Mouse (Mus musculus) CH12.LX (cell line): ENCODE data around the gene Taok1. TPM values are rescaled to one million over a fixed set of nuclear protein-coding genes. Genes with fewer than 3 reads are reported as not detected.

Experiments
- DNase-seq: peaks from one replicate; pipeline ENCODE4 v3.0.0-alpha.2; 2013; ENCODE audit errors: extremely low read depth
- H3K27ac ChIP-seq: 2 replicates; pipeline ENCODE4 v1.5.1; 2012; ENCODE audit warnings: low read depth, mild to moderate bottlenecking, control low read depth, moderate library complexity; ENCODE audit not compliant: insufficient read depth
- H3K27me3 ChIP-seq: replicated peaks from 2 replicates; pipeline ENCODE3; 2012; ENCODE audit warnings: inconsistent platforms
- H3K36me3 ChIP-seq, 2 experiments: replicated peaks in 1 of 2; 2 replicates each; pipeline versions ENCODE3 to v1.6.1; 2012; ENCODE audit warnings: inconsistent platforms in 1 of 2, low read length in 1 of 2, mild to moderate bottlenecking in 1 of 2, mixed read lengths in 1 of 2, moderate library complexity in 1 of 2; ENCODE audit not compliant: control insufficient read depth in 1 of 2, insufficient read depth in 1 of 2
- H3K4me1 ChIP-seq, 2 experiments: 2 replicates each; pipeline ENCODE4 v1.6.1; 2012; ENCODE audit warnings: inconsistent platforms in 1 of 2, moderate library complexity in 1 of 2; ENCODE audit not compliant: insufficient read depth in 2 of 2, control insufficient read depth in 1 of 2
- H3K4me2 ChIP-seq: 2 replicates; pipeline ENCODE4 v1.6.1; 2012; ENCODE audit warnings: low read depth, mild to moderate bottlenecking, control low read depth; ENCODE audit not compliant: poor library complexity, insufficient read depth, severe bottlenecking
- H3K4me3 ChIP-seq, 3 experiments: fragments of 150-350 bp in 1 of 3; sonication (generic) in 1 of 3; replicated peaks in 1 of 3; 2 replicates each; pipeline versions ENCODE3 to v1.5.1; 2011 to 2012; ENCODE audit warnings: low read depth in 2 of 3, low read length in 2 of 3, mild to moderate bottlenecking in 2 of 3, moderate library complexity in 2 of 3, control low read depth in 1 of 3, improper control_type of control experiment in 1 of 3, inconsistent platforms in 1 of 3, mixed read lengths in 1 of 3; ENCODE audit not compliant: poor library complexity in 1 of 3
- H3K79me2 ChIP-seq: replicated peaks from 2 replicates; pipeline ENCODE4 v1.6.1; 2012; ENCODE audit warnings: mild to moderate bottlenecking, moderate library complexity; ENCODE audit not compliant: control insufficient read depth, poor library complexity, insufficient read depth, severe bottlenecking; ENCODE audit errors: extremely low read depth
- H3K9ac ChIP-seq: 2 replicates; pipeline ENCODE4 v1.6.1; 2012; ENCODE audit warnings: low read depth, mild to moderate bottlenecking, control low read depth, moderate library complexity; ENCODE audit not compliant: insufficient read depth
- H3K9me3 ChIP-seq: replicated peaks from 2 replicates; pipeline ENCODE3; 2012; ENCODE audit warnings: low read length, inconsistent platforms, mixed read lengths
- CTCF ChIP-seq, 2 experiments: IDR thresholded peaks in 1 of 2; conservative IDR thresholded peaks in 1 of 2; 2 replicates each; pipeline ENCODE4 v1.5.1; 2011 to 2012; ENCODE audit warnings: low read depth in 2 of 2, low read length in 2 of 2, improper control_type of control experiment in 1 of 2, inconsistent platforms in 1 of 2, mild to moderate bottlenecking in 1 of 2, moderate library complexity in 1 of 2
- ELF1 ChIP-seq: IDR thresholded peaks from 2 replicates; pipeline ENCODE4 v1.6.1; 2014; ENCODE audit warnings: low read depth, mild to moderate bottlenecking, inconsistent platforms, low read length, improper control_type of control experiment
- ETS1 ChIP-seq: conservative IDR thresholded peaks from 2 replicates; pipeline ENCODE4 v1.6.1; 2012; ENCODE audit warnings: low read depth, mild to moderate bottlenecking, inconsistent platforms, low read length, improper control_type of control experiment, moderate library complexity
- GABPA ChIP-seq: IDR thresholded peaks from 2 replicates; pipeline ENCODE4 v1.6.1; 2012; ENCODE audit warnings: low read depth, low read length, improper control_type of control experiment, inconsistent platforms; ENCODE audit not compliant: insufficient replicate concordance
- MAFK ChIP-seq: IDR thresholded peaks from 2 replicates; pipeline ENCODE4 v1.6.1; 2011; ENCODE audit warnings: low read length, improper control_type of control experiment; ENCODE audit not compliant: insufficient replicate concordance
- MAZ ChIP-seq: IDR thresholded peaks from 2 replicates; pipeline ENCODE4 v1.6.1; 2012; ENCODE audit warnings: low read depth, mild to moderate bottlenecking, inconsistent platforms, low read length, improper control_type of control experiment, moderate library complexity
- MEF2A ChIP-seq: IDR thresholded peaks from 2 replicates; pipeline ENCODE4 v1.6.1; 2014; ENCODE audit warnings: low read depth, mild to moderate bottlenecking, inconsistent platforms, low read length, improper control_type of control experiment, borderline replicate concordance
- MYC ChIP-seq: IDR thresholded peaks from 2 replicates; pipeline ENCODE4 v1.6.1; 2011; ENCODE audit warnings: low read depth, mild to moderate bottlenecking, improper control_type of control experiment, low read length
- NELFE ChIP-seq: IDR thresholded peaks from 2 replicates; pipeline ENCODE4 v1.6.1; 2011; ENCODE audit warnings: low read depth, low read length, improper control_type of control experiment
- NRF1 ChIP-seq: IDR thresholded peaks from 2 replicates; pipeline ENCODE4 v1.6.1; 2014; ENCODE audit warnings: low read depth, mild to moderate bottlenecking, inconsistent platforms, low read length, improper control_type of control experiment, moderate library complexity
- PAX5 ChIP-seq: IDR thresholded peaks from 2 replicates; pipeline ENCODE4 v1.6.1; 2012; ENCODE audit warnings: low read length, inconsistent platforms, mixed read lengths
- POLR2A ChIP-seq: IDR thresholded peaks from 2 replicates; pipeline ENCODE4 v1.6.1; 2011; ENCODE audit warnings: low read depth, mild to moderate bottlenecking, improper control_type of control experiment, low read length
- POLR2AphosphoS2 ChIP-seq: IDR thresholded peaks from 2 replicates; pipeline ENCODE4 v1.6.1; 2011; ENCODE audit warnings: low read depth, low read length, improper control_type of control experiment
- RCOR1 ChIP-seq: conservative IDR thresholded peaks from 2 replicates; pipeline ENCODE4 v1.6.1; 2012; ENCODE audit warnings: low read depth, mild to moderate bottlenecking, inconsistent platforms, low read length, improper control_type of control experiment
- SIN3A ChIP-seq: IDR thresholded peaks from 2 replicates; pipeline ENCODE4 v1.6.1; 2012; ENCODE audit warnings: low read length, improper control_type of control experiment, inconsistent platforms
- SMC3 ChIP-seq: IDR thresholded peaks from 2 replicates; pipeline ENCODE4 v1.6.1; 2011; ENCODE audit warnings: low read depth, low read length, improper control_type of control experiment
- UBTF ChIP-seq: IDR thresholded peaks from 2 replicates; pipeline ENCODE4 v1.6.1; 2012; ENCODE audit warnings: low read depth, mild to moderate bottlenecking, inconsistent platforms, low read length, improper control_type of control experiment, moderate library complexity
- ZKSCAN1 ChIP-seq: IDR thresholded peaks from 2 replicates; pipeline ENCODE4 v1.6.1; 2012; ENCODE audit warnings: low read depth, inconsistent platforms, low read length, improper control_type of control experiment, borderline replicate concordance
- dilution Hi-C: fragments of 300-500 bp; cut with MboI; formaldehyde crosslinking; loops from 2 replicates; pipeline ENCODE4 v1.14.3; 2020; ENCODE audit warnings: low sequenced_read_pairs; ENCODE audit not compliant: extremely low pct_unique_long_range_greater_than_20kb, extremely low pct_ligation_motif_present
- in situ Hi-C: fragments of 300-500 bp; cut with MboI; formaldehyde crosslinking; loops from 3 replicates; pipeline ENCODE4 v1.14.3; 2019; ENCODE audit warnings: low sequenced_read_pairs, low pct_ligation_motif_present, low pct_unique_long_range_greater_than_20kb, mixed read lengths
- polyA plus RNA-seq: library from polyadenylated mRNA; unstranded; fragments of >175 nt; gene quantifications from 2 replicates; pipeline ENCODE4 v1.2.1, GENCODE M21; 2012; ENCODE audit warnings: low read depth; ENCODE audit not compliant: insufficient read length
- total RNA-seq, 2 experiments: library from RNA; depleted of rRNA; stranded (reverse); fragments of 300-350 nt in 1 of 2; fragments of >200 nt in 1 of 2; gene quantifications; 2 replicates each; pipeline ENCODE4 v1.2.3; 2012 to 2014

Taok1 gene
- total and polyA plus RNA-seq, 3 experiments, result 8.9 to 13.7 (median 11.6) TPM

DNA sequence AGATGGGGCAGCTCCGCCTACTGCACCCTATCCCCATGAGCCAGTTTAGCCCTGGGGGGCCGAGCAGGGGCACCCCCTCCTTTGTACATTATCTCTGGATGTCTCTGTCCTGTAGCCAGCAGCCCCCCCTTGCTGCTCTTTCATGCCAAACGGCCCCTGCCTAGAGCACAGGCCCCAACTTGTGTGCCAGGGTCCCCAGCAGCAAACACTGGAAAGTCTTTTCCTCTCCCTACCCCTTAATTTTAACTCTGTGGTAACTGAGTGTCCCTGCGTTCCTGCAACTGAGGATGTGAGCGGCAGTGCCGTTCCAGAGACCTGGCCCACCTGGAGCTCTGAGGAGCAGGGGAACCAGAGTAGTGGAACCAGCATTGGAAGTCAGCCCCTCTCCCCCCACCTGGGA lies 100.7 kb downstream of the Taok1 start:
- dilution Hi-C loops, result no loop called here
- no peaks in the 10 kb centered on the region for H3K27me3 ChIP-seq
- H3K9ac ChIP-seq, result no peak overlapping the region
- no peak for DNase-seq
- H3K4me3 ChIP-seq, result no peak overlapping the region
- no peaks in the 10 kb centered on the region for H3K79me2 ChIP-seq
- no peak overlapping the region for H3K4me2 ChIP-seq
- in situ Hi-C loops, result no loop called here
- peaks cover 56 to 87% of the 10 kb centered on the region in 2 experiments for H3K36me3 ChIP-seq
- H3K27ac ChIP-seq, result no peak overlapping the region
- H3K9me3 ChIP-seq, result no peaks in the 10 kb centered on the region
- TF ChIP-seq POLR2A (no peak), SIN3A (no peak), PAX5 (no peak), RCOR1 (no peak), ZKSCAN1 (no peak), NELFE (no peak), MEF2A (no peak), ETS1 (no peak), MYC (no peak), UBTF (no peak), GABPA (no peak), POLR2AphosphoS2 (no peak), NRF1 (no peak), MAZ (no peak), CTCF (conservative IDR thresholded peaks at IDR 0.05 in 1 of 2, IDR thresholded peaks at IDR 0.05 in 1 of 2; ENCODE audit: low read depth in 2 of 2, low read length in 2 of 2) (no peak)
- peaks cover 7 to 23% of the 10 kb centered on the region in 2 experiments for H3K4me1 ChIP-seq

GRCm38 (mm10) chr11:77506273-77506672 lies 101.3 kb downstream of the Taok1 start:
- no peaks in the 10 kb centered on the region for H3K27me3 ChIP-seq
- peaks cover 7 to 21% of the 10 kb centered on the region in 2 experiments for H3K4me1 ChIP-seq
- dilution Hi-C loops, result no loop called here
- no peak overlapping the region for H3K9ac ChIP-seq
- no peak overlapping the region for H3K4me2 ChIP-seq
- no peaks in the 10 kb centered on the region for H3K9me3 ChIP-seq
- no peak for DNase-seq
- TF ChIP-seq ELF1, result no peak
- TF ChIP-seq MAFK, result peak; percentile 62; the same call in 1 of the 2 replicates
- no peak for TF ChIP-seq SMC3
- TF ChIP-seq ETS1, result no peak
- no peaks in the 10 kb centered on the region for H3K79me2 ChIP-seq
- H3K36me3 ChIP-seq, result peaks cover 57 to 91% of the 10 kb centered on the region in 2 experiments
- H3K27ac ChIP-seq, result no peak overlapping the region
- in situ Hi-C loops, result no loop called here
- H3K4me3 ChIP-seq, result no peak overlapping the region
